Mouse (Mus musculus) midbrain, embryonic 12.5 days (tissue): Measurements from ENCODE around the gene Whamm. TPM values are rescaled to one million over a fixed set of nuclear protein-coding genes. Genes with fewer than 3 reads are reported as not detected.

Source experiments
- ATAC-seq: fragments of 200-750 bp; cut with Nextera tagmentation; 2 replicates; pipeline ENCODE4 v1.8.0; 2017; ENCODE audit warnings: low read depth, moderate TSS enrichment, moderate library complexity; ENCODE audit not compliant: low FRiP score
- H3K27ac ChIP-seq: fragments of 300-500 bp; sonication (generic); replicated peaks from 2 replicates; pipeline ENCODE4 v1.5.1; 2016; ENCODE audit warnings: mild to moderate bottlenecking
- H3K27me3 ChIP-seq: fragments of 300-500 bp; sonication (generic); 2 replicates; pipeline ENCODE4 v1.6.1; 2016; ENCODE audit warnings: mild to moderate bottlenecking
- H3K36me3 ChIP-seq: fragments of 300-500 bp; sonication (generic); 2 replicates; pipeline ENCODE4 v1.6.1; 2016
- H3K4me1 ChIP-seq: fragments of 300-500 bp; sonication (generic); 2 replicates; pipeline ENCODE4 v1.6.1; 2016
- H3K4me2 ChIP-seq: fragments of 300-500 bp; sonication (generic); replicated peaks from 2 replicates; pipeline ENCODE4 v1.6.1; 2016; ENCODE audit warnings: mild to moderate bottlenecking, moderate library complexity
- H3K4me3 ChIP-seq: fragments of 300-500 bp; sonication (generic); 2 replicates; pipeline ENCODE4 v1.5.1; 2016; ENCODE audit warnings: mild to moderate bottlenecking
- H3K9ac ChIP-seq: fragments of 300-500 bp; sonication (generic); replicated peaks from 2 replicates; pipeline ENCODE4 v1.6.1; 2016; ENCODE audit warnings: mild to moderate bottlenecking, moderate library complexity
- H3K9me3 ChIP-seq: fragments of 300-500 bp; sonication (generic); 2 replicates; pipeline ENCODE4 v1.6.1; 2016; ENCODE audit warnings: mild to moderate bottlenecking
- WGBS: fragments of 180-500 bp; shearing (Covaris S2); methylation state at CpG from one replicate; pipeline ENCODE4 v1.1.7; 2016; 5-methylcytosine and 5-hydroxymethylcytosine counted together
- polyA plus RNA-seq: library from polyadenylated mRNA; unstranded; fragments of >200 nt; fragmentation: Nextera tagmentation; extraction: Ambion mirVana; gene quantifications from 2 replicates; pipeline ENCODE4 v1.2.1, GENCODE M21; 2016

The Whamm gene
- polyA plus RNA-seq, 1 experiment from 2014 or later = 7.6 TPM

GRCm38 (mm10) chr7:81605489-81605888, 34.4 kb downstream of the Whamm start:
- Histone ChIP-seq H3K36me3 (no peaks in the 10 kb centered on the region), H3K4me3 (no peak overlapping the region), H3K4me1 (no peaks in the 10 kb centered on the region), H3K4me2 (no peak overlapping the region), H3K9me3 (no peaks in the 10 kb centered on the region), H3K9ac (no peak overlapping the region), H3K27me3 (no peaks in the 10 kb centered on the region), H3K27ac (no peak overlapping the region)
- ATAC-seq = no peak
- WGBS = 70% methylated on average over 4 of the region's 4 CpGs

DNA sequence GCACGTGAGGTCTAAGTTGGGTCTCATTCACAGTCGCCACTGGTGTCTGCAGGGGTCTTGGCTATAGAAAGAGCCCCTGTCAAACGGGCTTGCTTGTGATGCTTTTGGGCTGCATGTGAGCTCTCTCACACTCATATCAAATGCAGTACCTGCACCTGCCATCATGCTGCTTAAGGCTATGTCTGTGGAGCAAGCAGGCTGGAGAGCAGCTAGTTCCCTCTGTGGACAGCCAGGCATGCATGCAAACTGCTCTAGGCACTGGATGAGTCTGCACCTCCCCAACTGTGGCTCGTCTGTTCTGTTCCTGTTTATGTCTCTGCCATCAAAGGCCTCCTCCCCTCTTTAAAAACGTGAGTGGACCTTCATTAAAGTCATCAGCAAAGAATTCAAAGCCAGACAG, 35.4 kb downstream of the Whamm start:
- Histone ChIP-seq H3K4me2 (no peak overlapping the region), H3K9me3 (no peaks in the 10 kb centered on the region), H3K4me3 (no peak overlapping the region), H3K36me3 (no peaks in the 10 kb centered on the region), H3K4me1 (no peaks in the 10 kb centered on the region), H3K27ac (no peak overlapping the region), H3K9ac (no peak overlapping the region), H3K27me3 (no peaks in the 10 kb centered on the region)
- 65% methylated on average over 5 of the region's 5 CpGs for WGBS
- no peak for ATAC-seq

DNA sequence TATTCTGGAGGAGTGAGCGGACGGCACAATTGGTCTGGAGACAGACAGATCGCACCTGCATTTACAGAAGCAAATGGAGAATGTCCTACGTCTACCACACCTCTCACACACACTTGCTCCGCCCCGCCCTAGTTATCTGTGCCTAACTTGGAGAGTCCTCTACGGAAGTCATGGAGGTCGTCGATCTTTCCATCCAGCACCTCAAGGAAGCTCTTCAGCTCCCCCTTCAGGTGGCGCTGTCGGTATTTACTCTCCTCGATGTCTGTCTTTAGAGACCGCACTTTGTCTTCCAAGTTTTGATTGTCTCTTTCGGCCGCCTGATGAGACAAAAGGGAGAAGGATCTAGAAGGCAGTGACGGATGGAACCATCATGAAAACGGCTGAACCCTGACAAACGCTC, 39.1 kb downstream of the Whamm start:
- no peak for ATAC-seq
- WGBS = 69% methylated on average over 18 of the region's 18 CpGs

GRCm38 (mm10) chr7:81612856-81613635, 42.0 kb downstream of the Whamm start:
- WGBS = 89% methylated on average over 13 of the region's 13 CpGs
- Histone ChIP-seq H3K27ac (no peak overlapping the region), H3K4me2 (no peak overlapping the region), H3K36me3 (no peaks in the 10 kb centered on the region), H3K27me3 (no peaks in the 10 kb centered on the region), H3K4me1 (no peaks in the 10 kb centered on the region), H3K9ac (no peak overlapping the region), H3K9me3 (no peaks in the 10 kb centered on the region), H3K4me3 (no peak overlapping the region)
- no peak for ATAC-seq

More for the DNA sequence above, 39.1 kb downstream of the Whamm start:
- Histone ChIP-seq H3K9me3 (no peaks in the 10 kb centered on the region), H3K27me3 (no peaks in the 10 kb centered on the region), H3K27ac (no peak overlapping the region), H3K4me2 (no peak overlapping the region), H3K9ac (no peak overlapping the region), H3K4me3 (no peak overlapping the region), H3K36me3 (no peaks in the 10 kb centered on the region), H3K4me1 (no peaks in the 10 kb centered on the region)

- Histone ChIP-seq H3K9me3 (no peaks in the 10 kb centered on the region), H3K27ac (no peak overlapping the region), H3K4me2 (no peak overlapping the region), H3K36me3 (no peaks in the 10 kb centered on the region), H3K4me3 (no peak overlapping the region), H3K9ac (no peak overlapping the region), H3K27me3 (no peaks in the 10 kb centered on the region), H3K4me1 (no peaks in the 10 kb centered on the region)
- WGBS = 68% methylated on average over 9 of the region's 9 CpGs
- ATAC-seq = no peak
Observed at GRCm38 (mm10) chr7:81615031-81615430, 44.0 kb downstream of the Whamm start.

DNA sequence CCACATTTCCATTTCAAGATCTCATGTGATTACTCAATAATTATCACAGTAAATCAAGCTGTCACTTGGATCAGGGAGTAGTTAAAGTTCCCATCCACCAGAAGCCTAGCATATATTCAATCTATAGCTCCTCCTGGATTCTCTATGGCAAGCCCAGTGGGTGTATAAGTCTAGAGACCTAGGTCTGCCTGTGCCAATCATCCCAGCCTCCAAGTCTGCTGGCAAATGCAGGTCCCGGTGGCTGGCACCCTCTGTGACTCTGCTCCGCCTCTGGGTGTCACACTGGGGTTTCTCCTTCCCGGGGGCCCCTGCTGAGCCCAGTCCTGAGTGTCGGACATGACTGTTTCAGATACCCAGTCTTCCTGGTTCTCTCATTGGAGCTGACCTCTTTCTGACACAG, 51.7 kb downstream of the Whamm start:
- Histone ChIP-seq H3K4me1 (no peaks in the 10 kb centered on the region), H3K27ac (no peak overlapping the region), H3K36me3 (no peaks in the 10 kb centered on the region), H3K4me2 (no peak overlapping the region), H3K9ac (no peak overlapping the region), H3K9me3 (0 out of 2 replicates have a peak, but pooled peaks cover 6% of the 10 kb centered on the region), H3K27me3 (no peaks in the 10 kb centered on the region), H3K4me3 (no peak overlapping the region)
- WGBS = 78% methylated on average over 4 of the region's 4 CpGs
- no peak for ATAC-seq

DNA sequence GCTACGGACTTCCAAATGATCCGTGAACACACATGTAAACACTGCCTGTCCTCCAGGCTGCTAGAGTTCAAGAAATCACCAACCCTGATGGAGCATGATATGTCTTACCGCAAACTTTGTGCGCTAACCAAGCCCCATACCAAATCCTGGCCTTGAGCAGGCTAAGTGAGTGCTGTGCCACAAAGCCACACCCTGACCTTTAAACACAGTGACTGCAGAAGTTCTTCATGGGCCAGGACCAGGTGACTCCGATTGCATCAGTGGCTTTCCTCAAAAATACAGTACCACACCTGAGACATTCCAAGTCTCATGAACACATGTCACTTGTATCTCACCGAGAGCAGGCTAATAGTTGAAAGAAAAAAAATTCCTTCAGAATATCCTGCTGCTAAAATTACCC, 52.7 kb downstream of the Whamm start:
- 0 out of 2 replicates have a peak, but pooled peaks cover 6% of the 10 kb centered on the region for H3K9me3 ChIP-seq
- 93% methylated on average over 6 of the region's 6 CpGs for WGBS
- H3K4me1 ChIP-seq = no peaks in the 10 kb centered on the region
- no peak overlapping the region for H3K27ac ChIP-seq
- H3K27me3 ChIP-seq = no peaks in the 10 kb centered on the region
- no peak overlapping the region for H3K4me3 ChIP-seq
- no peak overlapping the region for H3K9ac ChIP-seq
- H3K36me3 ChIP-seq = no peaks in the 10 kb centered on the region
- no peak for ATAC-seq
- H3K4me2 ChIP-seq = no peak overlapping the region

DNA sequence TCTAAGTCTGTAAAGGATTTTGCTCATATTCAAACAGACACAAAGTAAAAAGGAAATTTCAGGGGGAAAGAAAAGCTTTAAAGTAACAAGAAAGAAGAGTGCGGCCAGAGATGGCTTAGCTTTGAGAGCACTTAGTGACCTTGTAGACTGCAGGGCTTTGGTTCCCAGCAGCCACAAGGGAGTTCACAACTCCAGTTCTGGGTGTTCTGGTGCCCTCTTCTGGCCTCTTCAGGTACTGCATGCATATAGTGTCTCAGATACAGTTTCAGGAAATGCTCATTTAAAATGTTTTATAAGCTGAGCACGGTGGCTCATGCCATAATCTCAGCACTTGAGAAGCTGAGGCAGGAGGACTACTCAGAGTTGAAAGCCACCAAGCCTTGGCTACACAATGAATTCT, 55.4 kb downstream of the Whamm start:
- Histone ChIP-seq H3K27ac (no peak overlapping the region), H3K4me2 (no peak overlapping the region), H3K4me3 (no peak overlapping the region), H3K27me3 (no peaks in the 10 kb centered on the region), H3K36me3 (no peaks in the 10 kb centered on the region; the same call in 1 of the 2 replicates), H3K9me3 (0 out of 2 replicates have a peak, but pooled peaks cover 6% of the 10 kb centered on the region), H3K9ac (no peak overlapping the region), H3K4me1 (no peaks in the 10 kb centered on the region)
- ATAC-seq = no peak
- WGBS = 88% methylated on average over 2 of the region's 2 CpGs

GRCm38 (mm10) chr7:81631261-81631660, 60.2 kb downstream of the Whamm start:
- 0 out of 2 replicates have a peak, but pooled peaks cover 2% of the 10 kb centered on the region for H3K9me3 ChIP-seq
- no peak overlapping the region for H3K27ac ChIP-seq
- H3K27me3 ChIP-seq = no peaks in the 10 kb centered on the region
- H3K36me3 ChIP-seq = no peaks in the 10 kb centered on the region; the same call in 1 of the 2 replicates
- H3K4me2 ChIP-seq = no peak overlapping the region
- H3K4me3 ChIP-seq = no peak overlapping the region
- 94% methylated on average over 8 of the region's 8 CpGs for WGBS
- no peak overlapping the region for H3K9ac ChIP-seq
- no peaks in the 10 kb centered on the region for H3K4me1 ChIP-seq
- no peak for ATAC-seq

- ATAC-seq = no peak
- Histone ChIP-seq H3K4me2 (no peak overlapping the region), H3K9me3 (no peaks in the 10 kb centered on the region), H3K27me3 (no peaks in the 10 kb centered on the region), H3K4me1 (no peaks in the 10 kb centered on the region), H3K9ac (no peak overlapping the region), H3K27ac (no peak overlapping the region), H3K4me3 (no peak overlapping the region), H3K36me3 (no peaks in the 10 kb centered on the region; the same call in 1 of the 2 replicates)
- 71% methylated on average over 6 of the region's 6 CpGs for WGBS
Observed at GRCm38 (mm10) chr7:81632586-81632985, 61.5 kb downstream of the Whamm start.

- Histone ChIP-seq H3K36me3 (no peaks in the 10 kb centered on the region), H3K9me3 (no peaks in the 10 kb centered on the region), H3K4me2 (no peak overlapping the region), H3K9ac (no peak overlapping the region), H3K4me1 (no peaks in the 10 kb centered on the region), H3K27me3 (no peaks in the 10 kb centered on the region), H3K4me3 (no peak overlapping the region), H3K27ac (no peak overlapping the region)
- no peak for ATAC-seq
- WGBS = 85% methylated on average over 6 of the region's 6 CpGs
Observed at GRCm38 (mm10) chr7:81641101-81641500, 70.0 kb downstream of the Whamm start.

GRCm38 (mm10) chr7:81644551-81645235, 73.6 kb downstream of the Whamm start:
- Histone ChIP-seq H3K9ac (no peak overlapping the region), H3K36me3 (no peaks in the 10 kb centered on the region), H3K4me1 (peaks cover 11% of the 10 kb centered on the region; the same call in 1 of the 2 replicates), H3K27ac (no peak overlapping the region), H3K4me3 (no peak overlapping the region), H3K9me3 (no peaks in the 10 kb centered on the region), H3K4me2 (no peak overlapping the region), H3K27me3 (no peaks in the 10 kb centered on the region)
- WGBS = 83% methylated on average over 7 of the region's 7 CpGs
- no peak for ATAC-seq
